Mouse (Mus musculus): Measurements from ENCODE around the gene Gdpd3.

Gene Gdpd3

DNA sequence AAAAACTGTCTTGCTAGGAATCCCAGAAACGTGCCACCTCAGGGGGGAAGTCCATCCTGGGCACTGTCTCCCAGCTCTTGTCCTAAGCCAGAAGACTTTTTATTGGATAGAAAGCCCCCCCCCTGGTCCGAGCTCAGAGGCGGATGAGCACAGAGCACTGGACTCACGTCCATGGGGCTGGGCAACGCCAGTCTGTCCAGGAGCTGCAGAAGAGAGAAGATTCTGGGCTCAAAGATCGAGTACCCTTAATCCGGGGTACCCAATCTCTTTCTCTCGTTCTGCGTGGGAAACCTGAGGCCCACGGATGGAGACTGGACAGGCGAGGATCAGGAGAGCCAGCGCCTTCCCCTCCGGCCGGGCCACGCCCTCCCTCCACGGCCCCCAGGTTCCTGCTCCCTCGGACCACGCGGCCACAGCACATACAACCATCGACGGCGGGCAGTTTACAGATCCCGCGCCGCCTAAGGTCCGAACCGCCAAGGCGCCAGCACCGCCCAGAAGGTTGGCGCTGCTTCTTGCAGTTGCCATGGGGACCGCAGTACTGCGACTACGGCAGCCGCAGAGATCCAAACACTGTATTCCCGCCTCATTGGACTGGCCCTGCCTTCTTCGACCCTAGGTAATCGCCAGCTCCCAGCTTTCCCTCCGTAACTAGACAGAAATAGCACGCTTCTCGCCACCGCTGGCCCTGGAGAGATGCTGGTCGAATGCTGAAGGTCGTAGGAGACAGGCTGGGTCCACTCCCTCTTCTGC, 42.7 kb downstream of the Gdpd3 start:
- peak; percentile 89 for DNase-seq

GRCm38 (mm10) chr7:126809723-126810369, 43.7 kb downstream of the Gdpd3 start:
- no peak for DNase-seq

DNA sequence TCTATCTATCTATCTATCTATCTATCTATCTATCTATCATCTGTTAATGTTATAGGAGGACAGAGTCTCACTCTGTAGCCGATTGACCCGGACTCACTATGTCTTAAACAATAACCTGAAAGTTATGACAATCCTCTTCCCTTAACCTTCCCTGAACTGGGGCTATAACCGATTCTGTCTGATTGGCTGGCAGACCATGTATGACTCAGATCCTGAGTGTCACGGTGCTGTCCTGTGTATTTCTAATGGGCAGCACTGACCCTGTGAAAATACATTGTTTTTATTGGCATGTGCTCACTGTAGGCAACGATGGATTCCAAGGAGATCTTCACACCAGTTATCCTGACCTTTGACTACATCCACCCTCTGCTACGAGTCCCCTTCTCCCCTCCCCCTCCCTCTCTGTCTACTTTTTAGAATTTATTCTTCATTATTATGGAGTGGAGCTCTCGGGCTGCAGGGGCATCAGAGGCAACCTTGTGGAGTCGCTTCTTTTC, 49.6 kb downstream of the Gdpd3 start:
- DNase-seq, result peak; percentile 1

- DNase-seq, result peak; percentile 1
Observed at GRCm38 (mm10) chr7:126816494-126816893, 50.4 kb downstream of the Gdpd3 start.

DNA sequence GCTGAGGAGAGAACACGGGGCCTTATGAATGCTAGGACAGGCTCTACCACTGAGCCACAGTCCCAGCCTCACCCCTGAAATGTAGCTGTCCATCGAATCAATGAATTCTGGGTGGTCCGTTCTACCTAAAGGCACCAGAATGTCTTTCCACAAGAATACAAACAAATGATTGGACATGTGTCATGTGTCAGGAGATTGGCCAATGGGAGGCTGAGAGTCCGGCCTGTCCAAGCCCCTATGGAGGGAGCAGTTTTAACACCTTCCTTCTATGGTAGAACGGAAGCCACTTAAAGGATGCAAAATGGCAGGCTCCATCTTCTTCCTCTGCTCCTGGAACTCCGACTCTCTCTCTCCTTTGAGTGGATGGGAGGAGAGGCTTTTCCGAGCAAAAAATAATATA, 51.5 kb downstream of the Gdpd3 start:
- peak; percentile 4 for DNase-seq

DNA sequence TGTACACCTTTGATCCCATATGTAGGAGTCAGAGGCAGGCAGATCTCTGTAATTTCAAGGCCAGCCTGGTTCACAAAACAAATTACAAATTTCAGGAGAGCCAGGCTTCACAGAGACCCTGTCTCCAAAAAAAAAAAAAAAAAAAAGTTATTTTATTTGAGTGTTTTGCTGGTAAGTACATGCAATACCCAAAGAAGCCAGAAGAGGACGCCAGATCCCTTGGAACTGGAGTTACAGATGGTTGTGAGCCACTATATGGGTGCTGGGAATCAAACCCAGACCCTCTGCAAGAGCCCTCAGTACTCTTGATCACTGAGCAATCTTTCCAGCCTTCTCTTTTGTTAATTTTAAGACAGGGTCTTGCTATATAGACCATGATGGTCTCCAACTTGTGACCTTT, 52.7 kb downstream of the Gdpd3 start:
- DNase-seq, result peak; percentile 6

DNA sequence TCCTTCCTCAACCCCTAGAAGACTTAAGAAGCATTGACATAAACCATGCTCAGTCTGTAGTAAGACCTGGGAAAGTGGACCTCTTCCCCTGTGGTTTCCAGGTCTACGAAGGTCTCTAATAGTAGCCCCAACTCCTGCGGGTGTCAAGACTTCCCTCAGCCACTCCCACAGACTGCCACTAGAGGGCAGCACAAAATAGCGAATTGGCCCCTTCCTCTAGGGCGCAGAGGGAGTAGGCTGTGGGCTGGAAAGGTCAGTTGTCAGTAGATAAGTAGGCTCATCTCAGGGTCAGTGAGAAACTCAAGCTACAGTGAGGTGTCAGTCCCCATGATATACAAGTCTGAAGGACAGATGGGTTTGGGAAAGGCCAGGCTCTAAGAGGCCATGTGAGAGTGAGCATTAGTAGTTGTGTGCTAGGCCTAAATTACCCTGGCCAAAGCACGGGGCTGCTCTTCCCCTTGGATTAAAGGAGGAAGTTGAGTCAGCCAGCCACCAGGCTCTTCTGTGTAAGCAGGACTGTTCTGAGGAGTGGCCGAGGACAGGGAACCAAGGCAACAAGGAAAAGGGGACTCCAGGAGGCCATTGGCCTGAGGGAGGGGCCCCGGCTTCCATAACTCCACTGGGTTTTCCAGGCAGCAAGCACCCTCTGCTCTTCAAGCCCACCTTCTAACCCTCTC, 55.8 kb downstream of the Gdpd3 start:
- DNase-seq, result peak; percentile 86

GRCm38 (mm10) chr7:126822741-126823140, 56.6 kb downstream of the Gdpd3 start:
- peak; percentile 66 for DNase-seq

GRCm38 (mm10) chr7:126823202-126823711, 57.1 kb downstream of the Gdpd3 start:
- DNase-seq, result peak; percentile 79

DNA sequence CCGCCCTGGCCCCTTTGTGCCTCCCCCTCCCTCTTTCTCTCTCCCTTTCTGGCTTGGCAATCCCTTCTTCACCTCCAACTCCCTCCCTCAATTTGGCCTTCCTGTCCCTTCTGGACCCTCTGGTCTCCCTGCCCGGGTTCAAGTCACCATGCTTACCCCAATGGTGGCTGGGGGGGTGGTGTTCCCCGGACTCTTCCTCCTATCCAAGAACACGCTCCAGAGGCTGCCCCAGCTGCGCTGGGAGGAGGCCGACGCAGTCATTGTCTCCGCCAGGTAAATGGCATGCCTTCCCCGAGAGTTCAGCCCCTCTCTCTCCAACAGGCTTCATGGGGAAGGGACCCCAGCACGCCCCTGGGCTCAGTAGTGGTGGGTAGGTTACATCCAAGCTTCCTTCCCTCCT, 57.8 kb downstream of the Gdpd3 start:
- DNase-seq, result peak; percentile 60
